Mouse (Mus musculus) megakaryocyte-erythroid progenitor cell, adult 5-6 weeks (primary cell): ENCODE measurements around the gene Zfp617. TPM values are rescaled to one million over a fixed set of nuclear protein-coding genes. Genes with fewer than 3 reads are reported as not detected.
"Not testable (repeated sequence)": the region's sequence is repeated elsewhere in the genome, so short reads cannot be mapped to it uniquely, and the experiment has no call there.

Source experiments
- ATAC-seq: replicated peaks from 2 replicates; pipeline ENCODE4 v1.8.0; 2016; ENCODE audit warnings: mild to moderate bottlenecking, inconsistent platforms; ENCODE audit not compliant: severe bottlenecking, poor library complexity, low FRiP score, low TSS enrichment
- total RNA-seq, 2 experiments: library from RNA; stranded (forward) in 1 of 2; stranded (reverse) in 1 of 2; fragments of 200-1000, 215-1000 nt in 1 of 2; fragments of >200 nt in 1 of 2; fragmentation: Nextera tagmentation in 1 of 2; gene quantifications; 2 replicates each; pipeline ENCODE4 v1.2.3; 2014 to 2017

Zfp617 gene
- total RNA-seq, 2 experiments from 2014 or later, result 14.7 to 19.8 TPM

GRCm38 (mm10) chr8:71951436-71952161 lies 43.2 kb downstream of the Zfp617 start:
- no peak for ATAC-seq

GRCm38 (mm10) chr8:71952489-71952888 lies 44.1 kb downstream of the Zfp617 start:
- no peak for ATAC-seq

- not testable (repeated sequence) for ATAC-seq
Measured at GRCm38 (mm10) chr8:71952961-71953700, 44.7 kb downstream of the Zfp617 start.

- no peak for ATAC-seq
Measured at GRCm38 (mm10) chr8:71954666-71955065, 46.2 kb downstream of the Zfp617 start.

- ATAC-seq, result no peak
Measured at GRCm38 (mm10) chr8:71960483-71960882, 52.0 kb downstream of the Zfp617 start.

GRCm38 (mm10) chr8:71961796-71962195 lies 53.4 kb downstream of the Zfp617 start:
- ATAC-seq, result no peak

- no peak for ATAC-seq
Measured at GRCm38 (mm10) chr8:71964051-71964450, 55.6 kb downstream of the Zfp617 start.

GRCm38 (mm10) chr8:71965166-71965565 lies 56.7 kb downstream of the Zfp617 start:
- ATAC-seq, result no peak

GRCm38 (mm10) chr8:71966411-71966810 lies 58.0 kb downstream of the Zfp617 start:
- ATAC-seq, result no peak

- no peak for ATAC-seq
Measured at GRCm38 (mm10) chr8:71967261-71967660, 58.8 kb downstream of the Zfp617 start.

- ATAC-seq, result no peak
Measured at GRCm38 (mm10) chr8:71968100-71968499, 59.7 kb downstream of the Zfp617 start.

- ATAC-seq, result no peak
Measured at GRCm38 (mm10) chr8:71968636-71969035, 60.2 kb downstream of the Zfp617 start.

GRCm38 (mm10) chr8:71971945-71972344 lies 63.5 kb downstream of the Zfp617 start:
- ATAC-seq, result 0 out of 2 replicates have a peak, but pooled peaks have one; percentile 74

GRCm38 (mm10) chr8:71974211-71974610 lies 65.8 kb downstream of the Zfp617 start:
- ATAC-seq, result no peak

- ATAC-seq, result no peak
Measured at GRCm38 (mm10) chr8:71981032-71981431, 72.6 kb downstream of the Zfp617 start.

- ATAC-seq, result no peak
Measured at GRCm38 (mm10) chr8:71981456-71981855, 73.0 kb downstream of the Zfp617 start.

Other genes with a start within 250 kb of the Zfp617 start
- gene Unc13a, start 236.9 kb upstream of the Zfp617 start, total RNA-seq (2014; fragmentation: Nextera tagmentation), result 0.26 and 0.64 TPM in 2 replicates
- 0.27 TPM in 1 of 2 replicates, not detected in the other for gene Unc13a, start 236.9 kb upstream of the Zfp617 start, total RNA-seq (2017)
- gene Jak3, start 232.3 kb upstream of the Zfp617 start, total RNA-seq (2014; fragmentation: Nextera tagmentation), result 5.2 and 10.4 TPM in 2 replicates
- gene Jak3, start 232.3 kb upstream of the Zfp617 start, total RNA-seq (2017), result 1.8 and 4.5 TPM in 2 replicates
- gene Insl3, start 219.4 kb upstream of the Zfp617 start, total RNA-seq (2014; fragmentation: Nextera tagmentation), result 6.4 and 17.6 TPM in 2 replicates
- 0.88 and 4.8 TPM in 2 replicates for gene Insl3, start 219.4 kb upstream of the Zfp617 start, total RNA-seq (2017)
- 0.42 and 0.79 TPM in 2 replicates for gene B3gnt3, start 206.8 kb upstream of the Zfp617 start, total RNA-seq (2014; fragmentation: Nextera tagmentation)
- 0.30 and 0.99 TPM in 2 replicates for gene B3gnt3, start 206.8 kb upstream of the Zfp617 start, total RNA-seq (2017)
- gene Fcho1, start 182.9 kb upstream of the Zfp617 start, total RNA-seq (2014; fragmentation: Nextera tagmentation), result 183 and 235 TPM in 2 replicates
- 68.1 and 88.4 TPM in 2 replicates for gene Fcho1, start 182.9 kb upstream of the Zfp617 start, total RNA-seq (2017)
- gene Zfp709, start 26.6 kb upstream of the Zfp617 start, total RNA-seq (2014; fragmentation: Nextera tagmentation), result 4.0 and 5.3 TPM in 2 replicates
- 3.5 and 11.3 TPM in 2 replicates for gene Zfp709, start 26.6 kb upstream of the Zfp617 start, total RNA-seq (2017)
- gene Zfp882, start within 50 bp of the Zfp617 start, total RNA-seq (2014; fragmentation: Nextera tagmentation), result 4.0 and 6.3 TPM in 2 replicates
- gene Zfp882, start within 50 bp of the Zfp617 start, total RNA-seq (2017), result 3.3 and 7.9 TPM in 2 replicates
- gene Zfp961, start 42.4 kb downstream of the Zfp617 start, total RNA-seq (2014; fragmentation: Nextera tagmentation), result 36.1 and 51.7 TPM in 2 replicates
- 31.0 and 33.9 TPM in 2 replicates for gene Zfp961, start 42.4 kb downstream of the Zfp617 start, total RNA-seq (2017)
- 5.0 TPM in 1 of 2 replicates, not detected in the other for gene Cyp4f18, start 101.0 kb downstream of the Zfp617 start, total RNA-seq (2014; fragmentation: Nextera tagmentation)
- gene Cyp4f18, start 101.0 kb downstream of the Zfp617 start, total RNA-seq (2017), result not detected in 2 replicates
- not detected in 2 replicates for gene Olfr372, start 132.6 kb downstream of the Zfp617 start, total RNA-seq (2014; fragmentation: Nextera tagmentation)
- not detected in 2 replicates for gene Olfr372, start 132.6 kb downstream of the Zfp617 start, total RNA-seq (2017)
- gene Olfr373, start 174.5 kb downstream of the Zfp617 start, total RNA-seq (2014; fragmentation: Nextera tagmentation), result not detected in 2 replicates
- gene Olfr373, start 174.5 kb downstream of the Zfp617 start, total RNA-seq (2017), result not detected in 2 replicates
- gene Olfr374, start 198.4 kb downstream of the Zfp617 start, total RNA-seq (2014; fragmentation: Nextera tagmentation), result not detected in 2 replicates
- not detected in 2 replicates for gene Olfr374, start 198.4 kb downstream of the Zfp617 start, total RNA-seq (2017)
- gene Tpm4, start 226.3 kb downstream of the Zfp617 start, total RNA-seq (2014; fragmentation: Nextera tagmentation), result 10.4 and 13.4 TPM in 2 replicates
- 5.9 and 15.5 TPM in 2 replicates for gene Tpm4, start 226.3 kb downstream of the Zfp617 start, total RNA-seq (2017)